Mouse (Mus musculus): Measurements from ENCODE around the gene Myrip.

Myrip gene

DNA sequence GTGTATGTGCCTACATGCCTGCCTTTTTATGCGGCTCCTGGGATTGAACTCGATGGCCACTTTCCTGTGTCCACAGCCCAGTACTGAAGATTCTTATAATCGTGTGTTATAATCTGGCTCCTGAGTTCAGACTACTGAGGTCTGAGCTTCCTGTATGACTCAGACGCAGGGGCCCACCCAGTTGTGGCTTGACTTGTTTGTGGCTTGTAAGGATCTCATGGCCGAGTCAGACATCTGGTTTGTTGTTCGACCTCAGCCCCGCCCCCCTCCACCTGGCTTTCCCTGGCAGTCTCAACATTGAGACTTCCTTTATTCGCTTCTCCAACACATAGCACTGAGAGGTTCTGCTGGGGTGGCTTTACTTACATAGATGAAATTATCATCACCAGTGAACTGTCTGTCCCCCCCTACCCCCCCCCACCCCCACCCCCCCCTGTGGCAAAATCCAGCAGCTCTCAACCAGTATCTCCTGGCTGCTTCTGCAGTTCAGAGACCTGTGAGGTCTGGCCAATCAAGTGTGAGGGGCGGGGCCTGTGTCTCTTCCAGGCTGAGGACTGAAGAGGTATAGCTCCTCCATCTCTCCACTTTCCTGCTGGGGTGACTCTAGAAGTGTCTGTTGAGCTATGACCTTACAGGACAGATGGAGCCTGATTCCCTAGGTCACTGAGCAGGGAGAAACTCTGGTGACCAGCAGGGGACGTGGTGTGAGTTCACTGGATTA is 38.8 kb downstream of the Myrip start:
- DNase-seq: no peak

DNA sequence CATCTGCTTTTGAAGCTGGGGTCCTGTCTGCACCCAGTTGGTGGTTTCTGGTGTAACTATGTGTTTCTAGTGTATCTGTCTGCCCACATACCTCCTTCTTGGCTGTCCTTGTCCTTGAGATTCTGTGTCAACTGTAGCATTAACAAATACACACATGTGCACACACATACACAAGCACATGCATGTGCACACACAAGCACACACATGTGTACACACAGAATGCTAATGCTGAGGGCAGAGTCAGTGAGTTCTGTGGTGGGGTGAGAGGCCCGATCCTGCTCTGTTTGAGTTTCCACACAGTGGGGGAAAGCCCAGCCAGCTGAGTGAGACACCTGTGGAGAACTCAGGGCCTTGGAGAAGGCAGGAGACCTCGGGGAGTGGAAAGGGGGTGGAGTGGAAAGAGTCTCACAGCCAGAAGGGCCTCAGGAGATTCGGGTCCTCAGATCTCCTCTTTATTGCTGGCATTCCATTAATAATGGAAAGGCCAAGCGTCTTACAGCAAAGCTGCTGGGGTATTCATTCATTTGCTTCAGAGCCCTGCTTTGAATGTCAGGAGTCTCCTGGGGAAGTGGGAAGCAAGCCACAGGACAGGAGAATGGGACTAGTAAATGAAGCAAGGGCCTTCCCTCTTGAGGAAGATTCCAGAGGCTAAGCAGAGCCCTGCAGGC is 41.9 kb downstream of the Myrip start:
- no peak for DNase-seq

DNA sequence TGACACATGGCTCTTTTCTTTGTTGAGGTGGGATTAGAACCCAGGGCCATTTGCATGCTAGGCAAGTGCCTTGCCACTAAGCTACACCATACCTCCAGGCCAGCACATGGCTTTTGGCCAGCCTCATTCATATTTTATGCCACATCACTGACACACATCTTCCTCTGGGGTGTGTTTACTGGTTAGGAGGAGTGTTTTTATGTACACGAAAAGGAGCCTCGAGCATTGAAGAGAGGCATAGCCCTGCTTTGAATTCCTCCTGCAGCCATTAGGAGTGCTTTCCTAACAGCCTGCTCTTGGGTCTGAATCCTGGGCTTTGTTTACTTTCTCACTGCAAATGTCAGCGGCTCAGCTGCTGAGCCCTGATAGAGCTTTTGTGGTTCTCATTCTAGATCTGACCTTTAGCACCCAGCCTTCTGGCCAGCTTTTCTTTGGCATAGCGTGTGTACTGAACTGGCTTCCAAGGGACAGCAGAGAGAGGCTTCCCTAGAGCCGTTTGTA is 44.4 kb downstream of the Myrip start:
- DNase-seq: peak; percentile 34

DNA sequence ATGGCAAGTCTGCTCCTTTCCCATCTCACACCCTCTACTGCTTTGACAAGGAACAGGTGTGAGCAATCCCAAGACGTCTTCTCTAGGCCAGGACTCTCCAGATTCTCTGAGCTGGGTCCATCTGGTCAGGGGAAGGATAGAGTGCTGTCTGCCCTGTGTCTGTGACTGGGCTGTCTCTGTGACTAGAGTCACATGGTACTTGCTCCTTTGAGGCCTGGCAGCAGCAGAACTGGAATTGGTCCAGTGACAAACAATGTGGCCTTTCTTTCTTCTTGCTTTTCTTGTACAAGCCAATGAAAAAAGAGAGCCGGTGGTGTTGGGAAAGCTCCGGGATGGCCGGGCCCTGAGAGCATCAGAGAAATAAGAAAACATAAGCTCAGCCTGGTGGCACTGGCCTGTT is 47.8 kb downstream of the Myrip start:
- DNase-seq: no peak

DNA sequence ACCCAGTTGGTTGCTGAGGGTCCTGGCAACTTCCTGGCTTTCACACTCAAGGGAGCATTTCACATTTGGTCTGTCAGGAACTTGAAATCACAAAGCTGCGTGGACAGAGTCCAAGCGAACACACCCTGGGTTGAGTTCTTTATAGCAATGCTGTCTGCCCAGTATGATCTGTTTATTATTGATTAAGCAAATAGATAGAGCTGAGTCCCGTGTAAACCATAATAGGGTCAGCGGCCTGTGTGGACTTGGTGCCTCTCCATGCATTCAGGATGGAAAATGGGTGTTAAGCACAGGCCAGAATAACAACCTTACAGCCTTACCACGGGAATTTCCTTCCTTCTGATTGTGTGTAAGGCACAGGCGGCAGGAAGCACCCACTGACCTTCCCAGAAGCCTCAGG is 49.0 kb downstream of the Myrip start:
- DNase-seq: peak; percentile 19

DNA sequence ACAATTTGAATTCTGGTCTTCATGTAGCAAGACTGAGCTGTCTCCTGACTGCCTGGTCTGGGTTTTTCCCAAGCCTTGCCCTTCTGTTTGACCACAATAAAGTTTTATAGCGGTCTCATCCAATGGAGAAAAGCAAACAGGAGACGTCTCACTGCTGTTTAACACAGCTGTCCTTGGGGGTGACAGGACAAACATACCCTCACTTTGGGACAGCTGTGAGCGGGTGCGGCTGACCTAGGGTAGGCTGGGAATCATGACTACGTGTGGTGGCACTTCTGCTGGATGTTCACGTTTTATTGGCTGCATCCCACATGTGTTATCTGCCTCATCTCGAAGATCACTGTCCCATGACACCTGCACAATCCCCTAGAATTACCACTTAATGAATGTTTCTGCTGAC is 49.7 kb downstream of the Myrip start:
- no peak for DNase-seq

DNA sequence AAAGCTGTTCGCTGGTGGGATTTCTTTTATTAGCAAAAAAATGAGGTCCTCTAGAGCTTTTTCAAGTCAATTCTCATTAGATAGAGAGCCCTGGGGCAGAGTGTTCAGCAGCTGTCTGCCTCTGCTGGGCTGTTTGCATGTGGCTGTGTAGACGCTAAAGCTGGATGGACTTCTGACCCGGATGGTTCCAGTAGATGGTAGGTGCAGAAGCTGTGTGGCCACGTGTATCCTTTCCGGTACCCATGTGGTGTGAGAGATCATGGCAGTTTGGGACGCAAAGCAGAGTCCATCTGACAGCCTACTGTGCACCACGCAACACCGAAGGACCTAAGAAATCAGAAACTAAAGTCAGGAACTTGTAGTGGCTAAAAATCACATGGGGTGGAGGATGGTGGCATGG is 50.2 kb downstream of the Myrip start:
- no peak for DNase-seq

DNA sequence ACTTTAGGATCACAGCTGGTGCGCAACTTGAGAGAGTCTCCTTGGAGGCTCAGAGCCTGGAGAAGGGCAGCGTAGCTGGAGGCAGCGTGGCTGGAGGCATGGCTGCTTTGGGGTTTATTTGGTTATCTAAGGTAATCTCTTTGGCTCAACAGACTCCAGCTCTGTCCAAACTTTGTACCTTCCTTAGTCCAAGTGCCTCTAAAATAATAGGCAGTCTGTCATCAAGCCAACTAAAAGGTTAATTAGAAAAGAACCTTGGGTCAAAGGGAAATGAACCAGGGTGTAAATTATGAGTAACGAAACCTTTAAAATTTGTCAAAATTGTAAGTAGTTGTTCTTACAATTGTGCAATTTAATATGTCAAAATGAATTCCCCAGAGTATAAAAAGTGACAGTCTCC is 51.7 kb downstream of the Myrip start:
- DNase-seq: no peak

DNA sequence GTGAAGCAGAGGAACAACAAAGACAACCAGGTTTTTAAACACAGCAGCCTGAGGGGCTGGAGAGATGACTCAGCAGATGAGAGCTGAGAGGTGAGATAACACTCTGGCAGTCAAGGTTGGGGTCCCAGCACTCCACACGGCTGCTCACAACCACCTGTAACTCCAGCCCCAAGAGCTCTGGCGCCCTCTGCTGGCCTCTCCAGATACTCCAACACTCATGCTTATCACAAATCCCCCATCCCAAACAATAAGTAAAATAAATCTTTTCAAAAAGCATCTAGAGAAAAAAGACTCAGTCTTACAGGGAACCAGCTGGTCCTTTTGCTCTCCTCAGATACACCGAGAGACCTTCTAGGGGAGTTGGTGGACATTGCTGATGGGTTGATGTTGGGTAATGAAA is 52.7 kb downstream of the Myrip start:
- DNase-seq: no peak

DNA sequence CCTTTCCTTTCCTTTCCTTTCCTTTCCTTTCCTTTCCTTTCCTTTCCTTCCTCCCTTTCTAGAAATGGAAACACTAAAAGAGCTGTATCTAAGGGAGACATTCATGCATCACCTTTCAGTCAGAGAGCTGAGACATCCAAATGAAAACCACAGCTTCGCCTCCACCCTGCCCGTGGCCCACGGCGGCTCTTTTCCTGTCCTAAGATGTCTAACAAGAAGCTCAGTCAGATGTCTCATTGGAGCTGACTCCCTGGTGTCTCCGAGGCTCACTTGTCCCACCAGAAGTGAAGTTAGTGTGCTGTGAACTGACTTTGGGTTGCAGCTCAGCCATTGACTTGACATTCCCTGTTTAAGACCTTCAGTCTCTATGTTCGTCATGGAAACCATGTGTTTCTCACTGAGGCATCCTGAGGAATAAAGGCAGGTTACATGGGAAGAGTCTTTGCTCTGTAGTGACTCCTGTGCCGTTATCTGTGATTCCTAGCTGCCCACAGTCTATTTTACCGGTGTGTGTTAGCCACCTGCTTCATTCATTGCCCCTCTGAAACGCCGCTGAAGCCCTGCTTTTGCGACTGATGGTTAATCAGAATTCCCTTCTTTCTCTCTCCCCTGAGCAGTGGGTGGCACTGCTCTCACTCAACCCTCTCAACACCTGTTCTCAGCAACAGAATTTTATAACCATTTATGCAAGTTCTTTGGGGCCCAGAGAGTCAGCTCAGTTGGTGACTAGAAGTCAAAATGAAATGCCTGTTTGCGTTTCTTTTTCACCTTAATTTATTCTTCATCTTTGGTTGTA is 53.4 kb downstream of the Myrip start:
- DNase-seq: no peak

DNA sequence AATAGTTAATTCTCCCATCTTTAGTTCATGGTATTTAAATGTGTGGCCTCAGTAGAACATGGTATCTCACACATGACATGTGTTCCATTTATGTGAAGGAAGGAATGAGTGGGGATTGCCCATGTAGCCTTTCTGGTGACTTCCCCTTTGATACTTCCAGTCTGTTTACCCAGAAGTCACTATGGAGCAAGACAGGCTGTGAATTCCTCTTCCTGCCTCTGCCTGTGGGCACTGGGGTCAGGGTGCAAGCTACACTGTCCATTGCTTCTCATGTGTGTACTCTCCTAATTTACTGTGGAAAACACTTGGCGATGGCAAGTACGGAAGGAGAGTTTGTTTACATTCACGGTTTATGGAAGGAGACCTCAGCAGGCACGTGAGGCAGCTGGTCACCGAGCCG is 55.2 kb downstream of the Myrip start:
- DNase-seq: no peak

DNA sequence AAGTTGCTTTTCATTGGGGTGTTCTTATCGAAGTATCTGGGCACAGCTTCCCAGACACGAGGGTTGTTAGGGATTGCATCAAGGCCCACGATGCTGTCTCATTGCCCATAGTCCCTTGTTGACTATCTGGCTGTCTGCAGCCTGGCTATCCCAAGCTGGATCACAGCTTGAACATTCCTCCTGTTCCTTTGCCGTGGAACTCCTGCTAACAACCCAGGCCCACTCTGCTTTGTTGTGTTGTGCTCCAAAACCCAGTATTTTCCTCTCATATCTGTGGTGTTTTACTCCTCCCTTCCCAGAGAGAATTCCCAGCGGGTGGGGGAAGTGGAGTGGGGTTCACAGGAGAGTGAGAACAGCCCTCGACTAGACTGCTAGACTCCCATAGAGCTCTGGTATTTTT is 56.7 kb downstream of the Myrip start:
- no peak for DNase-seq

DNA sequence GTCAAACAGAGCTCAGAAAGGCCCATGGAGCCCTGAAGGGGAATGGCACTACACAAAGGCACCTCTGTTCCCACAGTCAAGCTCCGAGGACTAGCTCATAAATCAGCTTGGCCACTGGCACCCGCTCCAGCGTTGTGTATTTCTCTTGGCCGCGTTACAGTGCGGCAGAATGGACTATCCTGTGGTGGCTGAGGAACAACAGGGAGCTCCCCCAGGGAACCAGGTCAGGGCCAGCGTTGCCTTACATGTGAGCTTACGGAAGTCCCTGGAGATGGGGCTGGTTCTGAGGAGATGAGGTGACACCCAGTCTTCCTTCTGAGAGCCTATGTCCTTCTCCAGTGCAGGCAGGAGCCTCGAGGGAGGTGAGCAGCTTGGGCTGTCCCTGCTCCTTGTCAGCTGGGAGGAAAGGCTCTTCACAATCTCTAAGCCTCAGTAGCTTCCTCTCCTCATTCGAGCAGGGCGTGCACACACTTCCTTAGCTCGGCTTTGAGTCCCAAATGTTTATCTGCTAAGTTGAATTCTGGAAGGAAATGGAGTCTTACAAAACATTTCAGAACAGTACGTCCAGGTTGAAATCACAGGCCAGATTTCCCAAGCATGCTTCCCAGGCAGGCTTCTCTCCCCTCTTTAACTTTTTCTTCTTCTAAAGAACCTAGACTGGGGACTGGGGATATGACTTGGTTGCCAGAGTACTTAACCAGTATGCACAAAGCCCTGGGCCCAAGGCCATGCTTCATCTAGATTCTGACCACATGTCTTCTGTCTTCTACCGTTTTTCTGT is 59.3 kb downstream of the Myrip start:
- DNase-seq: peak; percentile 62

DNA sequence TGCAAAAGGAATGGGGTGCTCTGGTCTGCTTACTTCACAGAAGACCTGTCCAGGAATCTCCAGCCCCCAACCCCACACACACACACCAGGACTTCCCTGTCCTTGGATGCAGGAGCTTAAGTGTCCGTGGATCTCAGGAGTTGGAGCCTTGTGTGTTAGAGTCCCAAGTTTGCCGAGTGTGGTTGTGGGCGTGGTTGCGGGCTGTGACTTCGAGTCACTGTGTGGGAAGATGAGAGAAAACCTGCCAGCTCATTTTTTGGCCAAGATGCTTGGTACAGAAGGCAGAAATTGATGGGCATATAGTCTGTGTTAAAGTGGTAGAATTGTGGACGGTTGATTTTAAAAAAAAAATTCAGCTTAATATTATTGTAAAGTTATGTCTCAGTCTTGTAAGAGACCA is 60.3 kb downstream of the Myrip start:
- no peak for DNase-seq

DNA sequence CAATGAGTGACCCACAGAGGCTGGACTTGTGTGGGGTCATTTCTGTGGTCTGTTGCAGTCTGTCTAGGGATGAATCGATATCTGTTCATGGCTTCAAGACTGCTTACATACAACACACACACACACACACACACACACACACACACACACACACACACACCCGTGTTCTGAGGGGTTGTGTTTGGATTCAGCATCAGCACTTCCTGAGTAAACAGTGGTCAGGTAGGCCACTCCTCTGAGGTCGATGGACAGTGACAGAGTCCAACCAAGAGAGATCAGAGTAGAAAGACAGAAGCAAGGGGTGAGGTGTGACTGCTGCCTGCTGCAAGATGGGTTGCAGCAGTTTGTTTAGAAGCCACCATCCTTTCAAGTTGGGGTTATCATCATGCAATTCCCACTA is 61.4 kb downstream of the Myrip start:
- DNase-seq: no peak

DNA sequence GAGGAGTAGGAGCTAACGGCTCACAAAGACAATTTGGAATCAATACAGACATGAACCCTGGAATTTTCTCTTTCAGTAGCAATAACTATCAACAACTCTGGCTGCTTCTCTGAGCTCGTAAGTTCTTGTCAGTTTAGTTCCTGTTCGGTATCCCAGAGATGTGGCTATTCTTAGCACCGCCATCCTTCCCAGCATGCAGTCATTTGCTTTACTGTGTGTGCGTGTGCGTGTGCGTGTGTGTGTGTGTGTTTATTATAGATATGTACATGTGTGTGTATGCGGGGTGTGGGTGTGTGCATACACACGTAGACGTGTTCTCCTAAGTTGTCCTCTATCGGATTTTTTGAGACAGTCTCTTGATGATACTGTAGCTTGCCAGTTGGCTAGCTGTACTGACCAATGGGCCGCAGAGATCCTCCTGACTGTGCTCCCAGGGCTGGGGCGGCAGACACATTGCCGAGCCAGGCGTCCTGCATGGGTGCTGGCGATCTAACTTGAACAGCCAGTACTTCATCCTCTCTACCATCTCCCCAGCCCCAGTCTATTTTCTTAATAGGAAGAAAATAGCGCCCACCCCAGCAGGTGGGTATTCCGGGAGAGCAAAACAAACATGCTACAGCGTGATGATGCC is 63.5 kb downstream of the Myrip start:
- no peak for DNase-seq

DNA sequence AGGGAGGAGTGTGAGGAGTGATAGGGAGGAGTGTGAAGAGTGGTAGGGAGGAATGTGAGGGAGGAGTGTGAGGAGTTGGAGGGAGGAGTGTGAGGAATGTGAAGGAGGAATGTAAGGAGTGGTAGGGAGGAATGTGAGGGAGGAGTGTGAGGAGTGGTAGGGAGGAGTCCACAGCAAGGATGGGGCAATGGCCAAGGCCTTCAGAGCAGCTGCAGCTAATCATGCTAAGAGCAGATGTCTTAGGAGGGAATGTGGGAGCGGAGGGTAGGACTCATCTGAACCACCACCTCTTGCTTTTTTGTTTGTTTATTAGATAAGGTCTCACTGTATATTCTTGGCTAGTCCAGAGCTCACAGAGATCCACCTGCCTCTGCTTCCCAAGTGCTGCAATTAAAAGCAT is 66.2 kb downstream of the Myrip start:
- DNase-seq: no peak

DNA sequence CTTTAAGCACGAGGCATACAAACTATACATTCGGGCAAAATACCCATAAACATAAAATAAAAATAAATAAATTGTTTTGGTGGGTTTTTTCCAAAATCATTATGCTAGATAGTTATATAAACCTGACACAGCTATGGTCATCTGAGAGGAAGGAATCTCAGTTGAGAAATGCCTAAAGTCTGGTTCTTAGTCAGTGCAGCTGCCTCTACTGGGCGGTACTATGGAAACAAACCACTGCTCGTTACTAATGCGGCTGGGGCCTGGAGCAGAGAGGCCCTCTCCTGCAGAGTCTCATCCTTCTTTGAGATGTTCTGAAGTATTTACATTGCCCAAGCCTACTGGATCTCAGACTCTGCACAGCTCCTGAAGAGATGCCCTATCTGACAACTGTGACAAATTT is 70.3 kb downstream of the Myrip start:
- DNase-seq: no peak

DNA sequence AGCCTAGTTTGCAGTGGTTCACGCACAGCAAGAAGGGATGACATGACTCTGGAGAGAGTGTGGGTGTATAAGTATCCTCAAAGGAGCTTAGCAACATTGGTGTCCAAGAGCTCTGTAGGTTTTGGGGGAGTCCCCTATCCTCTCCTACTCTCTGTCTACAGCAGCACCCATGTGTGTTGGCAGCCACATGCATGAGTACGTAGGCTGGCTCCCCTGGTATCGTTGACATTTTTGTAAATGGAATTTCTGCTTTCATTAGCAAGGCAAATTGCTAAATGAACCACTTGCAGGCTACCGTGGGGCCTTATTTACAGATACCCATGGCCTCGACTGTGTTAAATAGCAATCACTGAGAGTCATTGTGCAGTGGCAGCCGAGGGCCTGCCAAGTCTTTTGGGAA is 71.0 kb downstream of the Myrip start:
- DNase-seq: no peak

DNA sequence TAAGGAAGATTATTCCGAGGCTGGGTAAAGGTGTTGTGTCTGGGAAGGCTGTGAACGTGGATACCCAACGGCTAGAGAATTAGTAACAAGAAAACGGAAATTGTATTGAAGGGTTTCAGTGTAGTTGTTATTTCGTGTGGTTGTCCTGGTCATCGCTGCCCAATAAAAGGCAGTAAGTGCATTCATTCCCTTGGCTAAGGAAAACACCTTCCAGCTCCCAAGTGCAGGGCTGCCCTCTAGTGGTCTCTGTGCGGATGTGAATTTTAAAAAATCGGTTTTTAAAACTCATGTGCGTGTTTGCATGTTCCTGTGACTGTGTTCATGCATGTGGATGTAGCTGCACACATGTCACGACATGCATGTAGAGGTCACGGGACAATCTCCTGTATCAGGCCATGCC is 76.4 kb downstream of the Myrip start:
- DNase-seq: peak; percentile 47

DNA sequence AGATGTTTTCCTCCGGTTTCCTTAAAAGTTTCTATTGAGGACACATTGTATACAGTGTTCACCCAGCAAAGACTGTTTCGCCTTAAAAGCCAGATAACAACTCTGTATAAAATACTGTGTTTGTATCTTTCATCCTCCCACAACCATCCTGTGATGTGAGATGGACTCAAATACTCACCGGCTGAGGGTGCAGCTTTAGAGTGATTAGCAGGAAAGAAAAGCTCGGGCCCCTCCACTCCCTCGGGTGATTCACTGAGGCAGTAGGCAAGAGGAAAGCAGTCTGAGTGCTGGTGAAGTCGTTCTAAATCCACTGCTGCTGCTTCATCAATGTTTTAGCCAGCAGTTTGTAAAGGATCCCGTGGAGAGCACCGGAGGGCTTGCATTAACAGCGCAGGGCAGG is 93.9 kb downstream of the Myrip start:
- DNase-seq: no peak

DNA sequence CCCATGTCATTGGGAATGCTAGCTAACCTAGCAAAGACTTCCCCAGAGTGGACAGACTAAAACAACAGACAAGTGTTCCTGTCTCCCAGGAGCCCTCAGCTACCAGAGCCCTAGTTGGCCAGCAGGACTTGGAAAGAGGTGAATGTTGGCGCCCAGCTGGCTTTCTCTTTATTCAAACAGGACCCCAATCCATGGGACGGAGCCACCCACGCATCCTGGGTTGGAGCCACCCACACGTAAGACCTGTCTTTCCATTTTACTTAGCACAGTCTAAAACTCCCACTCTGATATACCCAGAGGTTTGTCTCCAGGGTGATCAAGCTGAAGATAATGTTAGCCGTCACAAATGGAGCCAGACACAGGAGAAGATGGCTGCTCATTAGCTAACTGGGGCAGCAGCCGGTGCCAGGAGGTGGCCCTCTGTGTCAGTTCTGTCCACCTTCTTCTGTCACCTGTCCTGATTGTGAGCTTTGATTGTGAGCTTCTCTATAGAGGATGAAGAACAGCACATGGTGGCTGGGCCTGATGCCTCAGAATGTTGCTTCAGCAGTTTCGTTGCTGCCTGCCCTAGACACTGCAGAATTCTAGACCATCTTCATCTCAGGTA is 95.4 kb downstream of the Myrip start:
- no peak for DNase-seq

Data from kidney, adult 18-20 months (tissue).